Mouse (Mus musculus) limb, embryonic 14.5 days (tissue): ENCODE results near the gene Lat2. TPM values are rescaled to one million over a fixed set of nuclear protein-coding genes. Genes with fewer than 3 reads are reported as not detected.

Source experiments
- ATAC-seq: fragments of 200-750 bp; cut with Nextera tagmentation; 2 replicates; pipeline ENCODE4 v1.8.0; 2017; ENCODE audit warnings: low read depth, moderate number of reproducible peaks, moderate TSS enrichment; ENCODE audit not compliant: low FRiP score
- DNase-seq: peaks from one replicate; pipeline ENCODE4 v3.0.0-alpha.2; 2015; ENCODE audit warnings: low spot score
- H3K27ac ChIP-seq: fragments of 300-500 bp; sonication (generic); replicated peaks from 2 replicates; pipeline ENCODE4 v1.5.1; 2014; ENCODE audit warnings: low read depth, mild to moderate bottlenecking, low read length, moderate library complexity, mixed read lengths
- H3K27me3 ChIP-seq: fragments of 300-500 bp; sonication (generic); 2 replicates; pipeline ENCODE4 v1.6.1; 2014; ENCODE audit warnings: low read length, mixed read lengths; ENCODE audit not compliant: control insufficient read depth, insufficient read depth
- H3K36me3 ChIP-seq: fragments of 300-500 bp; sonication (generic); 2 replicates; pipeline ENCODE4 v1.6.1; 2014; ENCODE audit warnings: mild to moderate bottlenecking, low read length, moderate library complexity, mixed read lengths; ENCODE audit not compliant: control insufficient read depth, insufficient read depth
- H3K4me1 ChIP-seq: fragments of 300-500 bp; sonication (generic); 2 replicates; pipeline ENCODE4 v1.6.1; 2014; ENCODE audit warnings: antibody characterized with exemption, low read length, mixed read lengths; ENCODE audit not compliant: control insufficient read depth, insufficient read depth
- H3K4me2 ChIP-seq: fragments of 300-500 bp; sonication (generic); replicated peaks from 2 replicates; pipeline ENCODE4 v1.6.1; 2014; ENCODE audit warnings: low read depth, mild to moderate bottlenecking, low read length, moderate library complexity; ENCODE audit not compliant: severe bottlenecking
- H3K4me3 ChIP-seq: fragments of 300-500 bp; sonication (generic); replicated peaks from 2 replicates; pipeline ENCODE4 v1.5.1; 2014; ENCODE audit warnings: low read length
- H3K9ac ChIP-seq: fragments of 300-500 bp; sonication (generic); 2 replicates; pipeline ENCODE4 v1.6.1; 2014; ENCODE audit warnings: mild to moderate bottlenecking, low read depth, low read length, moderate library complexity; ENCODE audit not compliant: severe bottlenecking
- H3K9me3 ChIP-seq: fragments of 300-500 bp; sonication (generic); 2 replicates; pipeline ENCODE4 v1.6.1; 2016; ENCODE audit warnings: low read length; ENCODE audit not compliant: control insufficient read depth
- POLR2A ChIP-seq: fragments of 200-500 bp; IDR thresholded peaks from 2 replicates; pipeline ENCODE4 v1.8.0; 2012; ENCODE audit warnings: inconsistent platforms, mild to moderate bottlenecking, moderate library complexity, borderline replicate concordance; ENCODE audit not compliant: insufficient read depth, insufficient read length; ENCODE audit errors: extremely low read depth
- WGBS: fragments of 180-500 bp; shearing (Covaris S2); extraction: QIAGEN DNeasy Blood & Tissue Kit; methylation state at CpG from one replicate; pipeline ENCODE4 v1.1.7; 2014; 5-methylcytosine and 5-hydroxymethylcytosine counted together
- polyA plus RNA-seq, 2 experiments: library from polyadenylated mRNA; depleted of rRNA in 1 of 2; stranded (reverse) in 1 of 2; unstranded in 1 of 2; fragments of >200 nt; fragmentation: Nextera tagmentation in 1 of 2; extraction: Ambion mirVana in 1 of 2; gene quantifications; 2 replicates each; pipeline versions ENCODE4 v1.2.1 to v1.2.3; 2012 to 2014

Lat2 gene
- polyA plus RNA-seq, 2 experiments, result 3.1 to 4.4 TPM

DNA sequence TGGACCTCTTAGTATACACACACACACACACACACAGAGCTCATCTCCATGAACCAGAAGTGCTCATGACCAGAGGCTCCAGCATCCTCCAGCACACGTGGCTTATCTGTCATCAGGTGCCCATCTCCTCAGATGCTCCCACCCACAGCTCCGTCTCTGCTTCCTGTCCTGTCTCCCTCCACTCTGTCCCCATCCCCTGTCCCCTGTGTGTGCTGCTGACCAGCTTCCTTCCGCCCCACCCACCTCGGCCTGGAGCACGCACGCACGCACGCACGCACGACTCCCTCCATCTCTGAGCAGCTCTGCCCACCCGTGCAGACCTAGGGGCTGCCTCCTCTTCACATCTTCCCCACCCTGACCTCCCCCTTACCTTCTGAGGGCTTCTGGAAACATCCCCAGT, 10.4 kb downstream of the Lat2 start:
- no peak for ATAC-seq
- TF ChIP-seq POLR2A, result no peak
- 81% methylated on average over 11 of the region's 11 CpGs for WGBS

DNA sequence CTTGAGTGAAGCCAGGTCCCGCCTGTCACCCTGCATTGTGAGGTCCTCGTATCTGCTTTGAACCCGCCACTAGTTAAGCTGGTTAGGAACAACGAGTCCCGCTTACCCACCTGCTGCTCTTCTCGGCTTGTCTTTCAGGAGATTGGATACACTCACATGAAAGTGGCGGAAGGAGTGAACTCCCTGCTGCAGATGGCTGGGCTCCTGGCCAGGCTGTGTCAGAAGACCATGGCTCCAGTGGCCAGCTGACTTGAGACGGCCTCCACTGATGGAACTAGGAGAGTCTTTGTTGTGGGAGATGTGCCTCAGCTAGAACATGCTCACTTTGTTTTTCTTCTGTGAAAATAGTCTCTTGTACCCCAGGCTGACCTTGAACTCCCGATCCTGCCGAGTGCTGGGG, 17.1 kb downstream of the Lat2 start:
- 88% methylated on average over 10 of the region's 10 CpGs for WGBS
- H3K27me3 ChIP-seq, result no peaks in the 10 kb centered on the region
- no peak overlapping the region for H3K27ac ChIP-seq
- peaks cover 67% of the 10 kb centered on the region for H3K36me3 ChIP-seq
- H3K9me3 ChIP-seq, result no peaks in the 10 kb centered on the region
- no peak for ATAC-seq
- no peak for TF ChIP-seq POLR2A
- DNase-seq, result no peak
- H3K9ac ChIP-seq, result no peak overlapping the region
- no peak overlapping the region for H3K4me3 ChIP-seq
- H3K4me2 ChIP-seq, result no peak overlapping the region
- H3K4me1 ChIP-seq, result no peaks in the 10 kb centered on the region

More for the DNA sequence above, 10.4 kb downstream of the Lat2 start:
- peaks cover 3% of the 10 kb centered on the region; the same call in 1 of the 2 replicates for H3K36me3 ChIP-seq
- H3K9me3 ChIP-seq, result no peaks in the 10 kb centered on the region
- no peak overlapping the region for H3K4me3 ChIP-seq
- no peak for DNase-seq
- H3K27me3 ChIP-seq, result no peaks in the 10 kb centered on the region
- H3K27ac ChIP-seq, result no peak overlapping the region
- H3K9ac ChIP-seq, result no peak overlapping the region
- H3K4me2 ChIP-seq, result no peak overlapping the region
- H3K4me1 ChIP-seq, result no peaks in the 10 kb centered on the region

DNA sequence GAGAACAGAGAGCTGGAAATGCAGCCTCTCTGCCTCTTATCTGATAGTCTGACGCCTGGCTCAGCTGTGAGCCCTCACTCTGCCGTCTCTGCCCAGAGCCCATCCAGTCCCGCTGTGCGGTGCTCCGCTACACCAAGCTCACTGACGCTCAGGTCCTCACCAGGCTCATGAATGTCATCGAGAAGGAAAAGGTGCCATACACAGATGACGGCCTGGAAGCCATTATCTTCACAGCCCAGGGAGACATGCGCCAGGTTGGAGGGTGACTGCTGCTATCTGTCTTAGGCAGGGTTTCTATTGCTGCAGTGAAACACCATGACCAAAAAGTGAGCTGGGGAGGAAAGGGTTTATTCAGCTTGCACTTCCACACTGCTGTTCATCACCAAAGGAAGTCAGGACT, 21.7 kb downstream of the Lat2 start:
- WGBS, result 84% methylated on average over 9 of the region's 9 CpGs

DNA sequence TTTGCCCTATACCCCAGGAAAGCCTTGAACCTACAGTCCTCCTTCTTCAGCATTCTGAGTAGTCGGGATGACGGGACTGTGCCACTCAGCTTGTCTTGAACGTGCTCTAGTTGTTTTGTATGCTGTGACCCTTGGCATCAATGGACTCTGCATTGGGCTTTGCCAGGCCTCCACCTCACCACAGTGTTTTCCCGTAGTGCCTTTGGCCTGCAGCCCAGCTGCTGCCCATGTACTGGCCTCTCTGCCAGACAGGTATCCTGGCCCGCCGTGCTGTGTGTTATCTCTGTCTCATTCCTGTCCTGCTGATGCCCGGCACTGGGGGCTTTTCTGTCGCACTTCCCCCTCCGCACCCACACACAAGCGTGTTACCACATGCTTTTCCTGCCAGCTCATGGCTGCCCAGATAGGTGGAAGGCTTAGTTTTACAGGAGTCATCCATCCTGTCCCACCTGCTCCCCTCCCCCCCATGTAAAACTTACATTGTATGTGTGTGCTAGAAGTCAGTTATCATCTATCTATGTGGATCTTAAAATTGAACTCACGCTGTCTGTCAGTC, 22.7 kb downstream of the Lat2 start:
- DNase-seq (no peak), ATAC-seq (no peak)
- H3K4me2 ChIP-seq, result no peak overlapping the region
- H3K4me3 ChIP-seq, result no peak overlapping the region
- no peak overlapping the region for H3K9ac ChIP-seq
- H3K9me3 ChIP-seq, result no peaks in the 10 kb centered on the region
- no peak overlapping the region for H3K27ac ChIP-seq
- H3K27me3 ChIP-seq, result no peaks in the 10 kb centered on the region
- no peaks in the 10 kb centered on the region for H3K4me1 ChIP-seq
- peaks cover 78% of the 10 kb centered on the region for H3K36me3 ChIP-seq
- TF ChIP-seq POLR2A, result no peak
- 89% methylated on average over 11 of the region's 11 CpGs for whole genome bisulfite sequencing

More for the DNA sequence above, 21.7 kb downstream of the Lat2 start:
- ATAC-seq, result no peak
- peaks cover 88% of the 10 kb centered on the region for H3K36me3 ChIP-seq
- no peak overlapping the region for H3K4me2 ChIP-seq
- H3K27ac ChIP-seq, result no peak overlapping the region
- H3K9me3 ChIP-seq, result no peaks in the 10 kb centered on the region
- no peak overlapping the region for H3K9ac ChIP-seq
- no peak overlapping the region for H3K4me3 ChIP-seq
- H3K4me1 ChIP-seq, result no peaks in the 10 kb centered on the region
- DNase-seq, result no peak
- TF ChIP-seq POLR2A, result no peak
- no peaks in the 10 kb centered on the region for H3K27me3 ChIP-seq

DNA sequence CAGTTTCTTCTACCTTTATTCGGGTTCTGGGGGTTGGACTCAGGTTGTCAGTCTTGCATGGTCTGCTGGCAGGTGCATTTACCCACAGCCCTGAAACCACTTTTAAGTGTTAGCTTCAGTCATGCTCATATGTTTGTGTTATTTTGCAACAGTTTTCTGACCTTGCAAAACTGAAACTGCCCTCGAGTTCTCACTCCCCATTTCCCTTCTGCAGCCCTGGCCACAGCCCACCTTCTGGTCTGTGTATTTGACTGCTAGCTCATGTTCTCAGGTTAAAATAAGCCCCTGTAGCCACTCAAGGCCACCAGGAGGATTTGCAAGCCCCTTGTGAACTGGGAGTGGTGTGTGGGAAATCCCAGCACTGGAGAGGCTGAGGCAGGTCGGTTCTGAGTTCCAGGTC, 24.9 kb downstream of the Lat2 start:
- no peak for TF ChIP-seq POLR2A
- Histone ChIP-seq H3K27me3 (no peaks in the 10 kb centered on the region), H3K9ac (no peak overlapping the region), H3K4me1 (no peaks in the 10 kb centered on the region), H3K36me3 (peaks cover 67% of the 10 kb centered on the region), H3K9me3 (no peaks in the 10 kb centered on the region), H3K27ac (no peak overlapping the region), H3K4me2 (no peak overlapping the region), H3K4me3 (no peak overlapping the region)
- DNase-seq, result no peak
- no peak for ATAC-seq
- 84% methylated on average over 3 of the region's 3 CpGs for WGBS
